28 mouse cellular contexts compared by ENCODE assay signal in genomic region chr6:48658721-48659120, GRCm38 (mm10). TPM values are rescaled to one million over a fixed set of nuclear protein-coding genes. Genes with fewer than 3 reads are reported as not detected.
"Had no signal": no experiment of that assay in that cellular context is flagged by ENCODE, and none has a peak within 500 bp of the region (broad histone marks: within the 10 kb centered on the region; RNA-seq: fewer than 3 reads in every experiment).

No protein-coding gene starts in this region.

- H3K36me3 ChIP-seq: embryonic facial prominence, embryonic 10.5 days; embryonic facial prominence, embryonic 12.5 days; embryonic facial prominence, embryonic 13.5 days; embryonic facial prominence, embryonic 15.5 days; forebrain, embryonic 10.5 days; forebrain, embryonic 12.5 days; forebrain, embryonic 15.5 days had no signal

- ATAC-seq: forebrain, embryonic 13.5 days; forebrain, embryonic 14.5 days; forebrain, embryonic 15.5 days; forebrain, embryonic 16.5 days; forebrain, postnatal 0 days had no signal

- H3K27me3 ChIP-seq: embryonic facial prominence, embryonic 12.5 days; embryonic facial prominence, embryonic 13.5 days; embryonic facial prominence, embryonic 15.5 days; forebrain, embryonic 12.5 days; forebrain, embryonic 13.5 days; forebrain, embryonic 15.5 days had no signal

- H3K4me2 ChIP-seq: embryonic facial prominence, embryonic 12.5 days; embryonic facial prominence, embryonic 13.5 days; embryonic facial prominence, embryonic 15.5 days; forebrain, embryonic 12.5 days; forebrain, embryonic 13.5 days; forebrain, embryonic 15.5 days had no signal

- H3K4me3 ChIP-seq: embryonic facial prominence, embryonic 10.5 days; embryonic facial prominence, embryonic 12.5 days; embryonic facial prominence, embryonic 13.5 days; embryonic facial prominence, embryonic 15.5 days; erythroblast, embryonic 14.5 days; forebrain, embryonic 10.5 days; forebrain, embryonic 12.5 days; forebrain, embryonic 13.5 days; forebrain, embryonic 15.5 days; gastrocnemius, adult 2 months had no signal

- H3K9me3 ChIP-seq: embryonic facial prominence, embryonic 10.5 days; embryonic facial prominence, embryonic 12.5 days; embryonic facial prominence, embryonic 13.5 days; embryonic facial prominence, embryonic 15.5 days; forebrain, embryonic 10.5 days; forebrain, embryonic 12.5 days; forebrain, embryonic 13.5 days; forebrain, embryonic 15.5 days had no signal

- H3K9ac ChIP-seq: embryonic facial prominence, embryonic 12.5 days; embryonic facial prominence, embryonic 13.5 days; embryonic facial prominence, embryonic 15.5 days; forebrain, embryonic 12.5 days; forebrain, embryonic 13.5 days; forebrain, embryonic 15.5 days; forebrain, postnatal 0 days had no signal

- H3K27ac ChIP-seq: embryonic facial prominence, embryonic 10.5 days; embryonic facial prominence, embryonic 12.5 days; embryonic facial prominence, embryonic 13.5 days; embryonic facial prominence, embryonic 15.5 days; forebrain, embryonic 10.5 days; forebrain, embryonic 12.5 days; forebrain, embryonic 13.5 days; forebrain, embryonic 15.5 days; gastrocnemius, adult 2 months had no signal

- H3K4me1 ChIP-seq: embryonic facial prominence, embryonic 10.5 days; embryonic facial prominence, embryonic 12.5 days; embryonic facial prominence, embryonic 13.5 days; embryonic facial prominence, embryonic 15.5 days; forebrain, embryonic 10.5 days; forebrain, embryonic 12.5 days; forebrain, embryonic 13.5 days; forebrain, embryonic 15.5 days had no signal

- DNase-seq: cerebellum, adult 18-20 months; cerebellum, adult 2 months; cerebellum, adult 8-10 months; cerebellum, adult 9-10 months; cerebellum, adult 9-11 months; cerebellum, postnatal 10 days; cerebellum, postnatal 14 days; cerebellum, postnatal 25 days; cerebellum, postnatal 36 days; embryo, embryonic 11 days; forebrain, postnatal 0 days; gastrocnemius, adult 2 months; gastrocnemius, postnatal 10 days; gastrocnemius, postnatal 14 days; gastrocnemius, postnatal 25 days; gastrocnemius, postnatal 36 days; heart, adult 18-20 months had no signal

RNA-seq across cellular contexts. Expression of gene Gimap8, which starts 11.7 kb away (rescaled TPM):
- polyA plus RNA-seq: erythroblast, embryonic 14.5 days had no signal

RNA-seq across cellular contexts. Expression of gene Gimap9, which starts 17.2 kb away (rescaled TPM):
- polyA plus RNA-seq: erythroblast, embryonic 14.5 days had no signal

RNA-seq across cellular contexts. Expression of gene Gimap4, which starts 25.6 kb away (rescaled TPM):
- polyA plus RNA-seq: erythroblast, embryonic 14.5 days had no signal

RNA-seq across cellular contexts. Expression of gene AI854703, which starts 32.2 kb away (rescaled TPM):
- polyA plus RNA-seq: erythroblast, embryonic 14.5 days had no signal

RNA-seq across cellular contexts. Expression of gene Gimap6, which starts 49.3 kb away (rescaled TPM):
- polyA plus RNA-seq: erythroblast, embryonic 14.5 days had no signal
